Mouse (Mus musculus) brain, embryonic 14.5 days (tissue): ENCODE measurements around the gene Mansc1.

Experiments used
- CTCF ChIP-seq: fragments of 200-500 bp; IDR thresholded peaks from 2 replicates; pipeline ENCODE4 v1.5.1; 2012; ENCODE audit warnings: inconsistent platforms, mild to moderate bottlenecking, moderate library complexity, borderline replicate concordance; ENCODE audit not compliant: insufficient read depth, insufficient read length; ENCODE audit errors: extremely low read depth
- POLR2A ChIP-seq: fragments of 200-500 bp; IDR thresholded peaks from 2 replicates; pipeline ENCODE4 v1.6.1; 2012; ENCODE audit warnings: mild to moderate bottlenecking, inconsistent platforms, borderline replicate concordance; ENCODE audit not compliant: poor library complexity, insufficient read depth, insufficient read length, severe bottlenecking; ENCODE audit errors: extremely low read depth

- TF ChIP-seq POLR2A: no peak
- no peak for TF ChIP-seq CTCF
These were observed 15.3 kb upstream of the Mansc1 start for GRCm38 (mm10) chr6:134647621-134648020.
